Mouse (Mus musculus): ENCODE data around the gene Man1a2. TPM values are rescaled to one million over a fixed set of nuclear protein-coding genes. Genes with fewer than 3 reads are reported as not detected.

The Man1a2 gene
- polyA plus RNA-seq, 1 experiment = 7.1 TPM

- no peaks in the 10 kb centered on the region for H3K79me2 ChIP-seq (ENCODE audit: control insufficient read depth, insufficient read depth)
- TF ChIP-seq MYOG (IDR thresholded peaks at IDR 0.05; ENCODE audit: control insufficient read depth, extremely low read depth, insufficient read length) (no peak), USF1 (IDR thresholded peaks at IDR 0.05; ENCODE audit: low read depth) (no peak), CTCF (IDR thresholded peaks at IDR 0.05; ENCODE audit: control insufficient read depth, insufficient read depth, insufficient read length) (no peak), MYOD1 (IDR thresholded peaks at IDR 0.05; ENCODE audit: control insufficient read depth, insufficient read length, low read depth) (no peak), CEBPB (IDR thresholded peaks at IDR 0.05; ENCODE audit: low read depth) (no peak), FOSL1 (IDR thresholded peaks at IDR 0.05; ENCODE audit: insufficient read depth, low read length, poor library complexity, severe bottlenecking) (no peak), MAX (IDR thresholded peaks at IDR 0.05) (no peak)
- no peak overlapping the region for H3ac ChIP-seq (ENCODE audit: control insufficient read depth, insufficient read length, low read depth)
- H3K36me3 ChIP-seq (ENCODE audit: control insufficient read depth, insufficient read depth) = peaks cover 11% of the 10 kb centered on the region
- no peaks in the 10 kb centered on the region for H3K27me3 ChIP-seq (ENCODE audit: control insufficient read depth, insufficient read depth, insufficient read length)
- no peak overlapping the region for H3K4me3 ChIP-seq (ENCODE audit: insufficient read depth, poor library complexity, severe bottlenecking)
- peaks cover 2% of the 10 kb centered on the region for H3K79me3 ChIP-seq (ENCODE audit: low read depth)
Measured at GRCm38 (mm10) chr3:100618511-100618910, 66.8 kb downstream of the Man1a2 start.

GRCm38 (mm10) chr3:100610916-100611315 is 74.4 kb downstream of the Man1a2 start:
- no peaks in the 10 kb centered on the region for H3K27me3 ChIP-seq (ENCODE audit: control insufficient read depth, insufficient read depth, insufficient read length)
- no peak for TF ChIP-seq MYOD1 (IDR thresholded peaks at IDR 0.05; ENCODE audit: control insufficient read depth, insufficient read length, low read depth)
- no peak for TF ChIP-seq USF1 (IDR thresholded peaks at IDR 0.05; ENCODE audit: low read depth)
- no peak for TF ChIP-seq MYOG (IDR thresholded peaks at IDR 0.05; ENCODE audit: control insufficient read depth, extremely low read depth, insufficient read length)
- no peak for TF ChIP-seq FOSL1 (IDR thresholded peaks at IDR 0.05; ENCODE audit: insufficient read depth, low read length, poor library complexity, severe bottlenecking)
- TF ChIP-seq CEBPB (IDR thresholded peaks at IDR 0.05; ENCODE audit: low read depth) = no peak
- TF ChIP-seq CTCF (IDR thresholded peaks at IDR 0.05; ENCODE audit: control insufficient read depth, insufficient read depth, insufficient read length) = no peak
- H3K79me3 ChIP-seq (ENCODE audit: low read depth) = no peaks in the 10 kb centered on the region
- H3K79me2 ChIP-seq (ENCODE audit: control insufficient read depth, insufficient read depth) = no peaks in the 10 kb centered on the region
- no peak overlapping the region for H3ac ChIP-seq (ENCODE audit: control insufficient read depth, insufficient read length, low read depth)
- no peak overlapping the region for H3K4me3 ChIP-seq (ENCODE audit: insufficient read depth, poor library complexity, severe bottlenecking)
- peaks cover 4% of the 10 kb centered on the region for H3K36me3 ChIP-seq (ENCODE audit: control insufficient read depth, insufficient read depth)

GRCm38 (mm10) chr3:100604539-100604938 is 80.8 kb downstream of the Man1a2 start:
- Histone ChIP-seq H3K36me3 (ENCODE audit: control insufficient read depth, insufficient read depth) (no peaks in the 10 kb centered on the region), H3K4me3 (ENCODE audit: insufficient read depth, poor library complexity, severe bottlenecking) (no peak overlapping the region), H3K79me2 (ENCODE audit: control insufficient read depth, insufficient read depth) (no peaks in the 10 kb centered on the region), H3K79me3 (ENCODE audit: low read depth) (no peaks in the 10 kb centered on the region), H3ac (ENCODE audit: control insufficient read depth, insufficient read length, low read depth) (no peak overlapping the region), H3K27me3 (ENCODE audit: control insufficient read depth, insufficient read depth, insufficient read length) (no peaks in the 10 kb centered on the region)
- TF ChIP-seq USF1 (IDR thresholded peaks at IDR 0.05; ENCODE audit: low read depth) = no peak
- TF ChIP-seq FOSL1 (IDR thresholded peaks at IDR 0.05; ENCODE audit: insufficient read depth, low read length, poor library complexity, severe bottlenecking) = no peak
- TF ChIP-seq MAX (IDR thresholded peaks at IDR 0.05) = no peak
- no peak for TF ChIP-seq MYOD1 (IDR thresholded peaks at IDR 0.05; ENCODE audit: control insufficient read depth, insufficient read length, low read depth)
- no peak for TF ChIP-seq CEBPB (IDR thresholded peaks at IDR 0.05; ENCODE audit: low read depth)
- TF ChIP-seq MYOG (IDR thresholded peaks at IDR 0.05; ENCODE audit: control insufficient read depth, extremely low read depth, insufficient read length) = no peak
- no peak for TF ChIP-seq CTCF (IDR thresholded peaks at IDR 0.05; ENCODE audit: control insufficient read depth, insufficient read depth, insufficient read length)

DNA sequence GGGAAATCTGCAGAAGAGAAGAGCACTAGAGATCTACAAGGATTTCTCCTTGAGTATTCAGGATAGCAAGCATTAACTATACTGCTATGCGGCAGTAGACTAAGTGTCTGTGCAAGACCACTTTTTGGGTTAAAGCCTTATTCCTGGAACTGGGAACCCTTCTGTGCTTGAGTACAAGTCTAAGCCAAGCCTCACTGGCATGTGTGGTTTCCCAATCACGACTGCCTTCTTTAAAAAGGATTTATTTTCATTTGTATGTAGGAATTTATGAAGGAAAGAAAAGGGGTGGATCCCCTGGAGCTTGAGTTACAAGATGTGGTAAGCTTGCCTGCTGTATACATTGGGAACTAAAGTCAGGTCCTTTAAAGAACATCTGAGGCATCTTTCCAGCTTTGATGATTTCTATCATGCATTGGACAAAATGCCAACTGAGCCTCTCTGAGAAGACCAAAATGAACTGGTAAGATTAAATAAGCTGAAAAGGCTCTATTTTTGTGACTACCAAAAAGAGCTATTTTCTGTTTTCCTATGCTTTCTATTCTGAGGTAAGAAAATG is 86.0 kb downstream of the Man1a2 start:
- H3K27me3 ChIP-seq (ENCODE audit: control insufficient read depth, insufficient read depth, insufficient read length) = no peaks in the 10 kb centered on the region
- no peaks in the 10 kb centered on the region for H3K79me3 ChIP-seq (ENCODE audit: low read depth)
- H3K36me3 ChIP-seq (ENCODE audit: control insufficient read depth, insufficient read depth) = no peaks in the 10 kb centered on the region
- TF ChIP-seq MYOG (IDR thresholded peaks at IDR 0.05; ENCODE audit: control insufficient read depth, extremely low read depth, insufficient read length) (no peak), CTCF (IDR thresholded peaks at IDR 0.05; ENCODE audit: control insufficient read depth, insufficient read depth, insufficient read length) (no peak), USF1 (IDR thresholded peaks at IDR 0.05; ENCODE audit: low read depth) (no peak), FOSL1 (IDR thresholded peaks at IDR 0.05; ENCODE audit: insufficient read depth, low read length, poor library complexity, severe bottlenecking) (no peak), MAX (IDR thresholded peaks at IDR 0.05) (no peak), CEBPB (IDR thresholded peaks at IDR 0.05; ENCODE audit: low read depth) (no peak), MYOD1 (IDR thresholded peaks at IDR 0.05; ENCODE audit: control insufficient read depth, insufficient read length, low read depth) (no peak)
- no peak overlapping the region for H3ac ChIP-seq (ENCODE audit: control insufficient read depth, insufficient read length, low read depth)
- no peak overlapping the region for H3K4me3 ChIP-seq (ENCODE audit: insufficient read depth, poor library complexity, severe bottlenecking)
- no peaks in the 10 kb centered on the region for H3K79me2 ChIP-seq (ENCODE audit: control insufficient read depth, insufficient read depth)

GRCm38 (mm10) chr3:100591053-100591452 is 94.2 kb downstream of the Man1a2 start:
- H3K36me3 ChIP-seq (ENCODE audit: control insufficient read depth, insufficient read depth) = peaks cover 9% of the 10 kb centered on the region
- H3ac ChIP-seq (ENCODE audit: control insufficient read depth, insufficient read length, low read depth) = no peak overlapping the region
- H3K4me3 ChIP-seq (ENCODE audit: insufficient read depth, poor library complexity, severe bottlenecking) = no peak overlapping the region
- no peak for TF ChIP-seq CEBPB (IDR thresholded peaks at IDR 0.05; ENCODE audit: low read depth)
- TF ChIP-seq MAX (IDR thresholded peaks at IDR 0.05) = no peak
- TF ChIP-seq MYOG (IDR thresholded peaks at IDR 0.05; ENCODE audit: control insufficient read depth, extremely low read depth, insufficient read length) = no peak
- TF ChIP-seq USF1 (IDR thresholded peaks at IDR 0.05; ENCODE audit: low read depth) = no peak
- TF ChIP-seq CTCF (IDR thresholded peaks at IDR 0.05; ENCODE audit: control insufficient read depth, insufficient read depth, insufficient read length) = no peak
- no peak for TF ChIP-seq MYOD1 (IDR thresholded peaks at IDR 0.05; ENCODE audit: control insufficient read depth, insufficient read length, low read depth)
- TF ChIP-seq FOSL1 (IDR thresholded peaks at IDR 0.05; ENCODE audit: insufficient read depth, low read length, poor library complexity, severe bottlenecking) = no peak
- no peaks in the 10 kb centered on the region for H3K79me2 ChIP-seq (ENCODE audit: control insufficient read depth, insufficient read depth)
- no peaks in the 10 kb centered on the region for H3K27me3 ChIP-seq (ENCODE audit: control insufficient read depth, insufficient read depth, insufficient read length)
- no peaks in the 10 kb centered on the region for H3K79me3 ChIP-seq (ENCODE audit: low read depth)
